Mouse (Mus musculus) bone marrow, adult 2 months (tissue): ENCODE results near the gene Gadd45gip1.

ENCODE experiments used
- CTCF ChIP-seq: fragments of 200-500 bp; IDR thresholded peaks from 2 replicates; pipeline ENCODE4 v1.5.1; 2011; ENCODE audit warnings: low read length, control low read depth; ENCODE audit not compliant: control insufficient read depth, insufficient read depth
- POLR2A ChIP-seq: fragments of 200-500 bp; IDR thresholded peaks from 2 replicates; pipeline ENCODE4 v1.6.1; 2011; ENCODE audit warnings: low read depth, mild to moderate bottlenecking, control low read depth, low read length, borderline replicate concordance; ENCODE audit not compliant: control insufficient read depth

DNA sequence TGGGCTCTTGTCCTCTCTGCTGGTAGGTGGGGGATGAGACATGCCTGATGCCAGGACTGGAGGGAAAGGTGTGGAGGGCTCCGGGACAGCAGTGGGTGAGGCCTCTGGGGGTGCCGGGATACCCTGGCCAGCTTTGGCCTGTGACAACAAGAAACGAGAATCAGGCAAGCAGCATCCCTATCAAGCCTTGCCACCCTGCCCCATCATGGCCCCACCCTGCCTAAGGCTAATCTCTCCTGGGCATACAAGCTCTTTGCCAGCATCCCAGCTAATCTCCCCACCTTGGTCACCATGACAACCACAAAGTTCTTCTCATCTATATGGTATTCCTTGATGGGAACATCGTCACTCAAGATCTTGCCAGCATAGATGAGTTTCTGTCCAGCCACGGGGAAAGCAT is 7.2 kb downstream of the Gadd45gip1 start:
- peak; percentile 83; the same call in 1 of the 2 replicates for TF ChIP-seq POLR2A
- TF ChIP-seq CTCF: no peak
